Mouse (Mus musculus) forebrain, embryonic 14.5 days (tissue): ENCODE data around the gene Smim13. TPM values are rescaled to one million over a fixed set of nuclear protein-coding genes. Genes with fewer than 3 reads are reported as not detected.

Experiments
- ATAC-seq: fragments of 200-750 bp; cut with Nextera tagmentation; 2 replicates; pipeline ENCODE4 v1.8.0; 2017; ENCODE audit warnings: mild to moderate bottlenecking, moderate library complexity
- DNase-seq: peaks from one replicate; pipeline ENCODE4 v3.0.0-alpha.2; 2015; ENCODE audit warnings: low spot score
- H3K27ac ChIP-seq: fragments of 300-500 bp; sonication (generic); 2 replicates; pipeline ENCODE4 v1.5.1; 2014; ENCODE audit warnings: low read depth, mild to moderate bottlenecking, control low read depth, low read length, moderate library complexity
- H3K27me3 ChIP-seq: fragments of 300-500 bp; sonication (generic); replicated peaks from 2 replicates; pipeline ENCODE4 v1.6.1; 2014; ENCODE audit warnings: low read length, control low read depth, mixed read lengths; ENCODE audit not compliant: control insufficient read depth, insufficient read depth
- H3K36me3 ChIP-seq: fragments of 300-500 bp; sonication (generic); 2 replicates; pipeline ENCODE4 v1.6.1; 2014; ENCODE audit warnings: low read length, control low read depth; ENCODE audit not compliant: control insufficient read depth, insufficient read depth
- H3K4me1 ChIP-seq: fragments of 300-500 bp; sonication (generic); 2 replicates; pipeline ENCODE4 v1.6.1; 2014; ENCODE audit warnings: antibody characterized with exemption, low read length, control low read depth; ENCODE audit not compliant: control insufficient read depth, insufficient read depth
- H3K4me2 ChIP-seq: fragments of 300-500 bp; sonication (generic); 2 replicates; pipeline ENCODE4 v1.6.1; 2014; ENCODE audit warnings: mild to moderate bottlenecking, control low read depth, low read length
- H3K4me3 ChIP-seq: fragments of 300-500 bp; sonication (generic); 2 replicates; pipeline ENCODE4 v1.5.1; 2014; ENCODE audit warnings: low read depth, low read length, control low read depth
- H3K9ac ChIP-seq: fragments of 300-500 bp; sonication (generic); 2 replicates; pipeline ENCODE4 v1.6.1; 2014; ENCODE audit warnings: mild to moderate bottlenecking, low read length, control low read depth, moderate library complexity
- H3K9me3 ChIP-seq: fragments of 300-500 bp; sonication (generic); replicated peaks from 2 replicates; pipeline ENCODE4 v1.6.1; 2016; ENCODE audit warnings: low read length, control low read depth, mixed read lengths; ENCODE audit not compliant: control insufficient read depth
- WGBS: fragments of 180-500 bp; shearing (Covaris S2); extraction: QIAGEN DNeasy Blood & Tissue Kit; methylation state at CpG from one replicate; pipeline ENCODE4 v1.1.7; 2014; 5-methylcytosine and 5-hydroxymethylcytosine counted together
- polyA plus RNA-seq: library from polyadenylated mRNA; unstranded; fragments of >200 nt; fragmentation: Nextera tagmentation; extraction: Ambion mirVana; gene quantifications from 2 replicates; pipeline ENCODE4 v1.2.1, GENCODE M21; 2014

The Smim13 gene
- polyA plus RNA-seq, 1 experiment from 2014 or later, result 18.3 TPM

DNA sequence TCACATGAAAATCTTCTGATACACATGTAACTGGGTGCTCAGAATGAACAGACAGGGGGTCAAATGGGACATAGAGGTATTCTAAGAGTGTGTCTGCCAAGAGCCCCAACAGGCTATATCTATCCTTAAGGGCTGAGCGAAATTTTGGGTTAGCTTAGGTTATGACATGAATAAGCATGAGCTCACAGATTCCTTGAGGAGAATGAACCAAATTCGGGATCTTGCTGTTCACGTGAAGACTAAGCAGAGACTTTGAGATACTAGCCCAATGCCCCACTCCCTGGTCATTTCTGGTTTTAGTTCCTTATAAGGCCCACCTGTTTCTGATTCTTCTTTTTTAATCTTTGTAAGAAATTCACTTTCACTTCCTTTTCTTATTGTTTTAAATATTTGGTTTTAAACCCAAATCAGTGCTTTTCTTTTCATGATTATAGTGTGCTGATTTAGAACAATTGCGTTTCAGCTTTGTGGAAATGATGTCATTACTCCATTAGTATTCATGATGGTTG, 41.9 kb downstream of the Smim13 start:
- H3K4me2 ChIP-seq, result no peak overlapping the region
- no peak for ATAC-seq
- WGBS, result 84% methylated on average over 4 of the region's 4 CpGs

DNA sequence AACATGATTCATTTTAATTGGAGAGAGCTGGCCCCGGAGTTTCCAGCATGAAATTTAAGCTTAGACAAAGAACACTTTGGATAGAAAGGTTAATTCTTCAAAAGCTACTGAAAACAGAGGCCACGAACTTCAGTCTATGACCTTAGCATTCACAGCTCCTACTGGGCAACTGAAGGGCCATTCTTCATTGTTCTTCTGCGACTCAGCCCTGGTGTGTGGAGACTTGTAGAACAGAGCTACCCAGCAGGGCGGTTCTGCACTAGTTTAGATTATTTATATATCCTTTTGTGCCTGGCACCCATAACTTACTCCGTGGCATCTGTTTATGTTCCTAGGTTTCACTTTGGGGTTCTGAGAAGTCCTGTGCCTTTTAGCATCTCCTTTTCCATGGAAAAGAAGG, 44.0 kb downstream of the Smim13 start:
- WGBS, result 52% methylated on average over 5 of the region's 5 CpGs
- DNase-seq, result no peak
- Histone ChIP-seq H3K9ac (no peak overlapping the region), H3K27me3 (no peaks in the 10 kb centered on the region), H3K36me3 (no peaks in the 10 kb centered on the region), H3K27ac (no peak overlapping the region), H3K4me2 (no peak overlapping the region), H3K9me3 (no peaks in the 10 kb centered on the region), H3K4me1 (no peaks in the 10 kb centered on the region), H3K4me3 (no peak overlapping the region)
- no peak for ATAC-seq

More for the DNA sequence above, 41.9 kb downstream of the Smim13 start:
- DNase-seq, result no peak
- Histone ChIP-seq H3K9me3 (no peaks in the 10 kb centered on the region), H3K9ac (no peak overlapping the region), H3K4me3 (no peak overlapping the region), H3K4me1 (no peaks in the 10 kb centered on the region), H3K36me3 (no peaks in the 10 kb centered on the region), H3K27me3 (no peaks in the 10 kb centered on the region), H3K27ac (no peak overlapping the region)

DNA sequence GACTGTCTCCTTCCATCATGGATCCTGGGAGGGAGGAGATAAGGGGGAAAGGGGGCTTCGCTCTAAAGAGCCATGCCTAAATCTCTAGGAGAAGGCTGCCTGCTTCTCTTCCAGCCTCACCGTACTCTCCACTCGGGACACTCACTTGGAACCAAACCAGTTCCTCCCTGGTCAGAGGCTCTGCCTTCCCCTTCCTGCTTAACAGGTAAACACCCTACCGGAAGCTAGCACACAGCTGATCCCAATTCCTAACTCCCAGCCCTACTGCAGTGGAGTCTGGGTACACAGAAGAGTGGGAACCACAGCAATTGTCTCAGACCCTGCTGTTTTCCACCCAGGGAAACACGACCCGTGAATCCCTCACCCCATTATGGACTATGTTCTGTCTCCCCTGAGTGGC, 46.2 kb downstream of the Smim13 start:
- 73% methylated on average over 6 of the region's 6 CpGs for WGBS
- ATAC-seq, result no peak
- Histone ChIP-seq H3K9me3 (no peaks in the 10 kb centered on the region), H3K4me1 (no peaks in the 10 kb centered on the region), H3K36me3 (no peaks in the 10 kb centered on the region), H3K27me3 (no peaks in the 10 kb centered on the region), H3K4me2 (no peak overlapping the region), H3K27ac (no peak overlapping the region), H3K9ac (no peak overlapping the region), H3K4me3 (no peak overlapping the region)
- no peak for DNase-seq

DNA sequence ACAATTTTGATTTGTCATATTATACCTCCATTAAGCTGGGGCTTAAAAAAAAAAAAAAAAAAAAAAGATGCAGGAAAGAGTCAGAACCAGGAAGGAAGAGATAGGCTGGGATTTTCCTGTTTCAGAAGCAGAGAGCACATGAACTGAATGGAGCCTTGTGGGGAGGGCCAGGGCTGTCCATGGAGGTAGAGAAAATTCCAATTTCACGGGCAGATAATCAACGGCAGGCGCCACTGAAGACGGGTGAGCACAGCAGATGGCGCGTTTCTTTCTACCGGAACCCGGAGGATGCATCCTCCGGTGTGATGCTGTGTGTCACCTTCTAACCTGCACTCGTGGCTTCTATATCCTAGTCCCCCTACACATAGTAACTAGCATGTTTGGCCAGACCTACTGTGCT, 46.8 kb downstream of the Smim13 start:
- H3K36me3 ChIP-seq, result no peaks in the 10 kb centered on the region
- H3K27me3 ChIP-seq, result no peaks in the 10 kb centered on the region
- H3K4me1 ChIP-seq, result no peaks in the 10 kb centered on the region
- ATAC-seq (no peak), DNase-seq (no peak)
- no peaks in the 10 kb centered on the region for H3K9me3 ChIP-seq
- H3K4me3 ChIP-seq, result no peak overlapping the region
- H3K4me2 ChIP-seq, result no peak overlapping the region
- H3K27ac ChIP-seq, result no peak overlapping the region
- WGBS, result 88% methylated on average over 10 of the region's 10 CpGs
- H3K9ac ChIP-seq, result no peak overlapping the region

DNA sequence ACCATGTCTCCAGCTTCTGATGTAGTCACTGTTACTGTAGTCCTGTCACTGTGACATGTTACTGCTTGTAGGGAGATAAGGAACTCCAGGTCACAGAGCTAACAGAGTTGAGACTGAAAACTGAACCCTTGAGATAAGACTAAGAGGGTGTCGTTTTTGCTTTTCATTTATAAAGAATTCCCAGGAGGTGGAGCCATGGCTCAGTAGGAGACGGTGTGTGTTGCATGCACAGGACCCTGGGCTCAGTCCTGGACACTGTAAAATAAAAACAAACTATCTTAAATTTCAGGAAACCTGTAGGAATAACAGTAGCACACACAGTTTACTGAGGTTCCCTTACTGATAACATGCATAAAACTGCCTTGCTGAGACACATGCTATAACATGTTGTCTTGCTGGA, 48.9 kb downstream of the Smim13 start:
- DNase-seq (no peak), ATAC-seq (no peak)
- no peaks in the 10 kb centered on the region for H3K36me3 ChIP-seq
- no peak overlapping the region for H3K4me3 ChIP-seq
- H3K27me3 ChIP-seq, result no peaks in the 10 kb centered on the region
- H3K9ac ChIP-seq, result no peak overlapping the region
- 62% methylated on average over 2 of the region's 2 CpGs for WGBS
- H3K9me3 ChIP-seq, result no peaks in the 10 kb centered on the region
- no peaks in the 10 kb centered on the region for H3K4me1 ChIP-seq
- H3K27ac ChIP-seq, result no peak overlapping the region
- no peak overlapping the region for H3K4me2 ChIP-seq

DNA sequence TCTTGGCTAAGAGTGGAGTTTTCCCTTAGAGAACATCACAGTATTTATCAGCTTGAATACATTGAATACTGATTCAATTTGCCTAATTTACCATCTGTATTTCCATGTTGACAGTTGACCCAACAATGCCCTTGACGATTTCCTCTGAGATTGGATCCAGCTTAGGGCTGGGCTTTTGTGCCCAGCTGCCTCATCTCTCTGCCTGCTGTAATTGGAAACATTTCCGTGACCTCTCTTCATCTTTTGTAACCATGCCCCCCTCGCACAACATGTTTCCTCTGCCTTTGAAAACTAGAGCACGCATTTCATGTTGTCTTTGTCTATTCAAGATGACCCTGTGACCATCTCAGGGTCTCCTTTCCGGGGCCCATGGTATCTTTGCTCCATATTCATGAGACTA, 49.4 kb downstream of the Smim13 start:
- H3K4me2 ChIP-seq, result no peak overlapping the region
- no peaks in the 10 kb centered on the region for H3K9me3 ChIP-seq
- no peak overlapping the region for H3K4me3 ChIP-seq
- H3K27me3 ChIP-seq, result no peaks in the 10 kb centered on the region
- no peaks in the 10 kb centered on the region for H3K36me3 ChIP-seq
- 52% methylated on average over 5 of the region's 5 CpGs for WGBS
- no peak for ATAC-seq
- H3K9ac ChIP-seq, result no peak overlapping the region
- no peak overlapping the region for H3K27ac ChIP-seq
- no peak for DNase-seq
- H3K4me1 ChIP-seq, result no peaks in the 10 kb centered on the region

DNA sequence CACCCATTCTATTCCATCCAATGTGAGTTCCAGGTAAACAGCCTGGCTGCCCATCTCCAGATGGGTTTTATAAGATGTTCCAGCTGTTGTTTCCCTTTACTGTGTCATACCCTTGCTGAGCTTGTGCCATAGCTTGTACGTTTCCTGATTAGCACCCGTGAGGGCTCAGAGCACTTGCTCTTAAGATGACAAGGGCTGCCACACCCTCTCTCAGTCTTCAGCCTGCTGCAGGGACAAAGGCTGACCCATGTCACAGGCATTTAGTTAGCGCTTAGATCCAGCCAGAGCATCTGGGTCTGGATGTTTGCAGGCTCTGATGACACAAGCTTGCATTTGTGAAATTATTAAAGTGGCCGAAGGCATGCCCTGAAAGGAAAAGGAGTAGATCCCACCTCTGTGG, 50.4 kb downstream of the Smim13 start:
- Histone ChIP-seq H3K27me3 (no peaks in the 10 kb centered on the region), H3K9ac (no peak overlapping the region), H3K4me3 (no peak overlapping the region), H3K4me2 (no peak overlapping the region), H3K27ac (no peak overlapping the region), H3K36me3 (no peaks in the 10 kb centered on the region), H3K9me3 (no peaks in the 10 kb centered on the region), H3K4me1 (no peaks in the 10 kb centered on the region)
- no peak for DNase-seq
- WGBS, result 71% methylated on average over 4 of the region's 4 CpGs
- ATAC-seq, result no peak

DNA sequence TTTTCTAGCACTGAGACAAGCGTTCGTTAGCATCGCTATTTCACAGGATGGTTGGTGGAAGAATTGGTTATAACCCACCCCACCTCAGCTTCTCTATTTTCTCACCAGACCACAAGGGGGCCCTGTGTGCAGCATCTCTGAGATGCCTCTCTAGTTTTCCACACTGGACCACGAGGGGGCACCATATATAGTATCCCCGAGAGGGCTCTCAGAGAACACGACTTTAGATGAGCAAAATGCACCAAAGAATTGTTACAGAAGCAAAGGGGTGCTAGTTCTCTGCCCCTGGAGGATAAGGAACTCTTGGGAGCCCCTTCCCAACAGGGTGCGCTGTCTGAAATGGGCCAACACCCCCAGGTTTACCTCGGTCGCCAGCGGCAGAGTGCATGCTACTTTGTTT, 53.1 kb downstream of the Smim13 start:
- peak; percentile 76 for DNase-seq
- Histone ChIP-seq H3K4me3 (no peak overlapping the region), H3K4me2 (no peak overlapping the region), H3K4me1 (no peaks in the 10 kb centered on the region), H3K9ac (no peak overlapping the region), H3K36me3 (no peaks in the 10 kb centered on the region), H3K9me3 (no peaks in the 10 kb centered on the region), H3K27me3 (no peaks in the 10 kb centered on the region), H3K27ac (no peak overlapping the region)
- ATAC-seq, result no peak
- 55% methylated on average over 10 of the region's 10 CpGs for WGBS

DNA sequence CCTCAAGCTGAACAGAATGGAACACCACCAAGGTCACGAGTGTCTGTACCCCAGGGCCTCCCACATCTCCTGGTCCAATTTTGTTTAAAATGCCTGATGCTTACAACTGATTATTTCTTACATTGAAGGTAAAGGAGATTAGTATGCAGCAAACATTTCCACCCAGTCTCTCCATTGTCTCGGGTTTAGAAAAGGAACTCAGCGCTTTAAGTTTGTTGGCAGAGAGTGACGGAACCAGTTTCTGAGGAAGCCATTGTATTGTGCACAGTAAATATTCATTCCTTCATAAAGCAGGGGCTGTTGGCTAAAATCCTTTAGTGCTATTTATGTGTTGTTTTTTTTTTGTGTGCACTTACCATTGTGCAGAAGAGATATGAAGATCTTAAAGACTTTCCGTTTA, 71.1 kb downstream of the Smim13 start:
- Histone ChIP-seq H3K4me3 (no peak overlapping the region), H3K36me3 (peaks cover 20% of the 10 kb centered on the region), H3K9me3 (no peaks in the 10 kb centered on the region), H3K4me2 (no peak overlapping the region), H3K9ac (no peak overlapping the region), H3K27ac (peak overlapping the region; percentile 74), H3K27me3 (no peaks in the 10 kb centered on the region), H3K4me1 (peaks cover 10% of the 10 kb centered on the region; the same call in 1 of the 2 replicates)
- WGBS, result 12% methylated on average over 5 of the region's 5 CpGs
- peak; percentile 73 for DNase-seq
- peak; percentile 69 for ATAC-seq
